Mouse (Mus musculus) erythroblast, embryonic 14.5 days (primary cell): Measurements from ENCODE around the gene Tdp1. TPM values are rescaled to one million over a fixed set of nuclear protein-coding genes. Genes with fewer than 3 reads are reported as not detected.

Experiments used
- H3K27me3 ChIP-seq: 2 replicates; pipeline ENCODE4 v1.6.1; 2012; ENCODE audit warnings: inconsistent platforms; ENCODE audit not compliant: control insufficient read depth
- H3K36me3 ChIP-seq: 2 replicates; pipeline ENCODE4 v1.6.1; 2012; ENCODE audit warnings: mild to moderate bottlenecking, inconsistent platforms; ENCODE audit not compliant: control insufficient read depth
- H3K4me1 ChIP-seq: 2 replicates; pipeline ENCODE4 v1.6.1; 2012; ENCODE audit warnings: inconsistent platforms; ENCODE audit not compliant: control insufficient read depth
- H3K4me3 ChIP-seq: replicated peaks from 2 replicates; pipeline ENCODE3; 2012; ENCODE audit warnings: moderate library complexity, mild to moderate bottlenecking, inconsistent platforms
- H3K9me3 ChIP-seq: 2 replicates; pipeline ENCODE4 v1.6.1; 2012; ENCODE audit warnings: low read length, inconsistent platforms, mixed read lengths; ENCODE audit not compliant: control insufficient read depth
- GATA1 ChIP-seq: IDR thresholded peaks from 2 replicates; pipeline ENCODE4 v1.6.1; 2012; ENCODE audit warnings: low read length, inconsistent platforms, mixed read lengths
- TAL1 ChIP-seq: IDR thresholded peaks from 3 replicates; pipeline ENCODE4 v1.6.1; 2012; ENCODE audit warnings: low read length, inconsistent platforms, mixed read lengths
- polyA plus RNA-seq: library from polyadenylated mRNA; stranded (reverse); fragments of >175 nt; gene quantifications from 2 replicates; pipeline ENCODE4 v1.2.3, GENCODE M21; 2012

Gene Tdp1
- polyA plus RNA-seq, 1 experiment, result 0.66 TPM

- H3K4me1 ChIP-seq, result peaks cover 2% of the 10 kb centered on the region; the same call in 1 of the 2 replicates
- no peaks in the 10 kb centered on the region for H3K9me3 ChIP-seq
- H3K4me3 ChIP-seq, result no peak overlapping the region
- H3K27me3 ChIP-seq, result no peaks in the 10 kb centered on the region
- no peak for TF ChIP-seq GATA1
- TF ChIP-seq TAL1, result no peak
- peaks cover 52% of the 10 kb centered on the region for H3K36me3 ChIP-seq
Measured at GRCm38 (mm10) chr12:99939179-99939578, 54.9 kb downstream of the Tdp1 start.

DNA sequence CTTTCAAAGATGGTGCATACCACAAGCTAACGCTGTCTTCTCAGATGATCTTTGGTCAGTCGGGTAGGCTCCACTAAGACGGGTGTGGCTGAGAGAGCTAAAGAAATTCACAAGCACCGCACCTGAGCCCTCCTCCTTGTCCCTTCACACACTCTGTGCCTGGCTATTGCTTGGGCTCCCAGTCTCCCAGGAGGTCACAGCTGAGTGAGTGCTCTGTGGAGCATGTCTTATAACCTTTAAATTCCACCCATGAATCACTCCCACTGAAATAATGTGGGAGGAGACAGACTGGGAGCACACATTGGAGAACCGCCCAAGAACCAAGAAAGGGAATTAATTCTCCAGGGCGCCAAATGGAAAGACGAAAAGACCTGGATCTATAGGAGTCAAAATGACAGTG is 56.4 kb downstream of the Tdp1 start:
- Histone ChIP-seq H3K27me3 (no peaks in the 10 kb centered on the region), H3K4me3 (no peak overlapping the region), H3K9me3 (no peaks in the 10 kb centered on the region), H3K36me3 (peaks cover 45% of the 10 kb centered on the region), H3K4me1 (peaks cover 2% of the 10 kb centered on the region; the same call in 1 of the 2 replicates)
- TF ChIP-seq TAL1 (no peak), GATA1 (no peak)

GRCm38 (mm10) chr12:99942441-99942840 is 58.1 kb downstream of the Tdp1 start:
- H3K4me3 ChIP-seq, result no peak overlapping the region
- H3K4me1 ChIP-seq, result no peaks in the 10 kb centered on the region
- no peaks in the 10 kb centered on the region for H3K27me3 ChIP-seq
- peaks cover 42% of the 10 kb centered on the region for H3K36me3 ChIP-seq
- TF ChIP-seq GATA1 (no peak), TAL1 (no peak)
- no peaks in the 10 kb centered on the region for H3K9me3 ChIP-seq

GRCm38 (mm10) chr12:99952928-99953327 is 68.6 kb downstream of the Tdp1 start:
- Histone ChIP-seq H3K36me3 (peaks cover 20% of the 10 kb centered on the region), H3K4me1 (no peaks in the 10 kb centered on the region), H3K4me3 (no peak overlapping the region), H3K27me3 (no peaks in the 10 kb centered on the region), H3K9me3 (no peaks in the 10 kb centered on the region)
- TF ChIP-seq GATA1, result no peak
- no peak for TF ChIP-seq TAL1

- H3K36me3 ChIP-seq, result peaks cover 15% of the 10 kb centered on the region
- H3K27me3 ChIP-seq, result peaks cover 2% of the 10 kb centered on the region; the same call in 1 of the 2 replicates
- no peak overlapping the region for H3K4me3 ChIP-seq
- H3K4me1 ChIP-seq, result peaks cover 17% of the 10 kb centered on the region
- no peaks in the 10 kb centered on the region for H3K9me3 ChIP-seq
- TF ChIP-seq GATA1 (no peak), TAL1 (no peak)
Measured at GRCm38 (mm10) chr12:99956411-99956810, 72.1 kb downstream of the Tdp1 start.

- no peak for TF ChIP-seq GATA1
- no peak for TF ChIP-seq TAL1
- H3K9me3 ChIP-seq, result no peaks in the 10 kb centered on the region
Measured at GRCm38 (mm10) chr12:99958068-99959060, 74.0 kb downstream of the Tdp1 start.

GRCm38 (mm10) chr12:99959291-99959690 is 75.0 kb downstream of the Tdp1 start:
- no peak overlapping the region for H3K4me3 ChIP-seq
- H3K27me3 ChIP-seq, result peaks cover 17% of the 10 kb centered on the region
- peaks cover 17% of the 10 kb centered on the region for H3K4me1 ChIP-seq
- TF ChIP-seq TAL1, result no peak
- no peak for TF ChIP-seq GATA1
- H3K36me3 ChIP-seq, result peaks cover 13% of the 10 kb centered on the region
- H3K9me3 ChIP-seq, result no peaks in the 10 kb centered on the region

More at GRCm38 (mm10) chr12:99958068-99959060, 74.0 kb downstream of the Tdp1 start:
- peaks cover 8% of the 10 kb centered on the region for H3K27me3 ChIP-seq
- H3K4me1 ChIP-seq, result peaks cover 17% of the 10 kb centered on the region
- H3K4me3 ChIP-seq, result no peak overlapping the region
- H3K36me3 ChIP-seq, result peaks cover 13% of the 10 kb centered on the region

- TF ChIP-seq TAL1 (no peak), GATA1 (no peak)
- Histone ChIP-seq H3K36me3 (peaks cover 11% of the 10 kb centered on the region), H3K4me3 (no peak overlapping the region), H3K27me3 (peaks cover 23% of the 10 kb centered on the region), H3K4me1 (peaks cover 17% of the 10 kb centered on the region), H3K9me3 (no peaks in the 10 kb centered on the region)
Measured at GRCm38 (mm10) chr12:99959930-99960329, 75.6 kb downstream of the Tdp1 start.

DNA sequence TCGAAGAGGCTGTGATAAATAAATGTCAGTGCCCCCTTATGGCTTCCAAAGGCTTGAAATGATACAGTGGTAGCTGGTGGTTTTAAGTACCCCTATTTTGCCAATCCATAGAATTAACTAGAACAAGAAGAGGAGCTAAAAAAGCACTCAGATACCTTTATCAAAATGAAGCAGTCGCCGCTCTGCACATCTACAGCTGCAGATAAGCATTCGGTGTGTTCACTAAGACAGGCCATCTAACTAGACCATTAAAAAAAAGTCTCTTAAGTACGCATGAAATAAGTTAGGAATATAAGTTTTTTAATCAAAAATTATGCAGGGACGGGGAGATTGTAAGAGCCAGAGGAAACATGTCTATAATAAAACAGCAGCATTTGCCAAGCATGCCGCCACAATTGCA is 76.4 kb downstream of the Tdp1 start:
- Histone ChIP-seq H3K4me1 (peaks cover 17% of the 10 kb centered on the region), H3K4me3 (no peak overlapping the region), H3K27me3 (peaks cover 31% of the 10 kb centered on the region), H3K36me3 (peaks cover 6% of the 10 kb centered on the region), H3K9me3 (no peaks in the 10 kb centered on the region; the same call in 1 of the 2 replicates)
- no peak for TF ChIP-seq TAL1
